25 mouse cellular contexts compared by ENCODE assay signal in genomic region chr13:68830030-68830759, GRCm38 (mm10).
DNase-seq lines count a peak whose midpoint lies in the region; ATAC-seq lines count a peak whose summit lies in the region.
"Had no signal": no experiment of that assay in that cellular context is flagged by ENCODE, and none has a peak within 500 bp of the region (broad histone marks: within the 10 kb centered on the region; RNA-seq: fewer than 3 reads in every experiment).

No protein-coding gene starts in this region.

- 80% methylated on average over 6 of the region's 6 CpGs for WGBS in embryonic facial prominence, embryonic 12.5 days
- 84% methylated on average over 6 of the region's 6 CpGs for WGBS in embryonic facial prominence, embryonic 10.5 days
- 81% methylated on average over 6 of the region's 6 CpGs for WGBS in hindbrain, embryonic 15.5 days
- WGBS in hindbrain, embryonic 10.5 days, result 84% methylated on average over 6 of the region's 6 CpGs
- WGBS in embryonic facial prominence, embryonic 15.5 days, result 79% methylated on average over 6 of the region's 6 CpGs

- no peak overlapping the region for H3K4me2 ChIP-seq in embryonic facial prominence, embryonic 12.5 days (replicated peaks)
- no peak overlapping the region for H3K4me2 ChIP-seq in hindbrain, embryonic 15.5 days
- no peak overlapping the region for H3K4me2 ChIP-seq in embryonic facial prominence, embryonic 15.5 days (replicated peaks)
- H3K4me2 ChIP-seq: lung, embryonic 14.5 days; midbrain, embryonic 13.5 days; neural tube, embryonic 12.5 days had no signal

- no peak for DNase-seq in embryonic facial prominence, embryonic 10.5 days (ENCODE audit: low spot score)
- DNase-seq in hindbrain, embryonic 10.5 days (ENCODE audit: low spot score), result no peak
- peak; percentile 48 for DNase-seq in layer of hippocampus, adult 9-11 months
- no peak for DNase-seq in layer of hippocampus, postnatal 10 days (ENCODE audit: low spot score in 2 of 2)
- DNase-seq: adrenal gland, adult 8-10 months; cerebellum, adult 2 months; cerebellum, postnatal 25 days; gastrocnemius, adult 2 months; heart, postnatal 10 days; kidney, postnatal 14 days; lung, embryonic 14.5 days; lung, postnatal 36 days; right cerebral cortex, postnatal 25 days; thymus, postnatal 25 days had no signal

- H3K9me3 ChIP-seq in embryonic facial prominence, embryonic 12.5 days, result no peaks in the 10 kb centered on the region
- H3K9me3 ChIP-seq in embryonic facial prominence, embryonic 10.5 days, result no peaks in the 10 kb centered on the region
- H3K9me3 ChIP-seq in hindbrain, embryonic 15.5 days, result no peaks in the 10 kb centered on the region
- no peaks in the 10 kb centered on the region for H3K9me3 ChIP-seq in hindbrain, embryonic 10.5 days
- no peaks in the 10 kb centered on the region for H3K9me3 ChIP-seq in embryonic facial prominence, embryonic 15.5 days (replicated peaks)
- H3K9me3 ChIP-seq: heart, embryonic 10.5 days; midbrain, embryonic 13.5 days; neural tube, embryonic 12.5 days had no signal

- no peak overlapping the region for H3K27ac ChIP-seq in embryonic facial prominence, embryonic 12.5 days
- H3K27ac ChIP-seq in embryonic facial prominence, embryonic 10.5 days (replicated peaks), result no peak overlapping the region
- H3K27ac ChIP-seq in hindbrain, embryonic 15.5 days (replicated peaks), result no peak overlapping the region
- H3K27ac ChIP-seq in hindbrain, embryonic 10.5 days, result no peak overlapping the region
- H3K27ac ChIP-seq in embryonic facial prominence, embryonic 15.5 days (replicated peaks), result no peak overlapping the region
- H3K27ac ChIP-seq: gastrocnemius, adult 2 months; heart, embryonic 10.5 days; liver, embryonic 14.5 days; midbrain, embryonic 13.5 days; neural tube, embryonic 12.5 days had no signal

- no peaks in the 10 kb centered on the region for H3K27me3 ChIP-seq in embryonic facial prominence, embryonic 12.5 days
- H3K27me3 ChIP-seq in embryonic facial prominence, embryonic 10.5 days (replicated peaks; ENCODE audit: low read depth, poor library complexity, severe bottlenecking), result no peaks in the 10 kb centered on the region
- no peaks in the 10 kb centered on the region for H3K27me3 ChIP-seq in hindbrain, embryonic 15.5 days
- no peaks in the 10 kb centered on the region for H3K27me3 ChIP-seq in hindbrain, embryonic 10.5 days (ENCODE audit: insufficient read depth, poor library complexity, severe bottlenecking)
- H3K27me3 ChIP-seq in embryonic facial prominence, embryonic 15.5 days, result no peaks in the 10 kb centered on the region
- H3K27me3 ChIP-seq: megakaryocyte, embryonic 14.5 days; midbrain, embryonic 13.5 days; neural tube, embryonic 12.5 days had no signal

- H3K36me3 ChIP-seq in embryonic facial prominence, embryonic 12.5 days, result no peaks in the 10 kb centered on the region
- H3K36me3 ChIP-seq in embryonic facial prominence, embryonic 10.5 days (replicated peaks), result no peaks in the 10 kb centered on the region
- H3K36me3 ChIP-seq in hindbrain, embryonic 15.5 days, result no peaks in the 10 kb centered on the region
- no peaks in the 10 kb centered on the region for H3K36me3 ChIP-seq in hindbrain, embryonic 10.5 days
- H3K36me3 ChIP-seq in embryonic facial prominence, embryonic 15.5 days, result no peaks in the 10 kb centered on the region
- H3K36me3 ChIP-seq: heart, embryonic 10.5 days; midbrain, embryonic 13.5 days; neural tube, embryonic 12.5 days had no signal

- ATAC-seq in embryonic facial prominence, embryonic 12.5 days (ENCODE audit: insufficient number of reproducible peaks, insufficient read depth, low FRiP score, low TSS enrichment), result peak; percentile 41; the same call in 1 of the 2 replicates
- peak; percentile 19; the same call in 1 of the 2 replicates for ATAC-seq in hindbrain, embryonic 15.5 days (ENCODE audit: low FRiP score, low read depth)
- ATAC-seq in embryonic facial prominence, embryonic 15.5 days (ENCODE audit: insufficient number of reproducible peaks, low FRiP score, low TSS enrichment, low read depth), result 0 out of 2 replicates have a peak, but pooled peaks have one; percentile 19
- ATAC-seq: activated CD4-positive, CD25-positive, alpha-beta regulatory T cell, adult 4 months; forebrain, embryonic 16.5 days; intestine, postnatal 0 days; midbrain, embryonic 13.5 days had no signal

- H3K4me1 ChIP-seq in embryonic facial prominence, embryonic 12.5 days, result no peaks in the 10 kb centered on the region
- H3K4me1 ChIP-seq in embryonic facial prominence, embryonic 10.5 days, result no peaks in the 10 kb centered on the region
- no peaks in the 10 kb centered on the region for H3K4me1 ChIP-seq in hindbrain, embryonic 15.5 days (replicated peaks)
- H3K4me1 ChIP-seq in hindbrain, embryonic 10.5 days (replicated peaks), result no peaks in the 10 kb centered on the region
- peaks cover 4% of the 10 kb centered on the region for H3K4me1 ChIP-seq in embryonic facial prominence, embryonic 15.5 days
- H3K4me1 ChIP-seq: heart, embryonic 10.5 days; megakaryocyte, embryonic 14.5 days; midbrain, embryonic 13.5 days; neural tube, embryonic 12.5 days had no signal

- no peak overlapping the region for H3K9ac ChIP-seq in embryonic facial prominence, embryonic 12.5 days
- H3K9ac ChIP-seq in hindbrain, embryonic 15.5 days, result no peak overlapping the region
- no peak overlapping the region for H3K9ac ChIP-seq in embryonic facial prominence, embryonic 15.5 days
- H3K9ac ChIP-seq: liver, embryonic 14.5 days; lung, embryonic 14.5 days; midbrain, embryonic 13.5 days; neural tube, embryonic 12.5 days had no signal

- H3K4me3 ChIP-seq in embryonic facial prominence, embryonic 12.5 days, result no peak overlapping the region
- H3K4me3 ChIP-seq in embryonic facial prominence, embryonic 10.5 days, result no peak overlapping the region
- no peak overlapping the region for H3K4me3 ChIP-seq in hindbrain, embryonic 15.5 days
- H3K4me3 ChIP-seq in hindbrain, embryonic 10.5 days, result no peak overlapping the region
- no peak overlapping the region for H3K4me3 ChIP-seq in embryonic facial prominence, embryonic 15.5 days (replicated peaks)
- H3K4me3 ChIP-seq: gastrocnemius, adult 2 months; heart, embryonic 10.5 days; megakaryocyte, embryonic 14.5 days; midbrain, embryonic 13.5 days; neural tube, embryonic 12.5 days had no signal
